Mouse (Mus musculus) left cerebral cortex, postnatal 14 days (tissue): ENCODE measurements around the gene Bcdin3d. TPM values are rescaled to one million over a fixed set of nuclear protein-coding genes. Genes with fewer than 3 reads are reported as not detected.
A peak's percentile ranks its signal among the peaks of the same experiment; 100 is the strongest.

Experiments used
- DNase-seq, 2 experiments: peaks; one replicate each; pipeline ENCODE4 v3.0.0; 2021 to 2022; ENCODE audit warnings: low spot score in 2 of 2, mixed read lengths in 1 of 2
- intact Hi-C: fragments of 180-260 bp; cut with DNase I; formaldehyde crosslinking; loops from one replicate; pipeline ENCODE4 v1.15.1; 2025
- long read RNA-seq, 2 experiments: library from polyadenylated mRNA; stranded (forward); transcript quantifications; one replicate each; pipeline ENCODE4 v2.0.0; 2021
- total RNA-seq, 2 experiments: library from RNA; stranded (reverse); gene quantifications; 2 replicates each; pipeline ENCODE4 v1.2.3; 2021

Bcdin3d gene
- 1 to 10 TPM; 4.7 to 4.8 TPM for total RNA-seq
- long read RNA-seq, experiment 1, full-length matches to known transcripts, result 5 of 5 reads
- long read RNA-seq, experiment 1, partial matches to known transcripts, result 0 of 5 reads
- long read RNA-seq, experiment 1, other reads (novel, unspliced or antisense), result 0 of 5 reads
- long read RNA-seq, experiment 2, partial matches to known transcripts, result 0 of 4 reads
- long read RNA-seq, experiment 2, other reads (novel, unspliced or antisense), result 0 of 4 reads

GRCm38 (mm10) chr15:99474576-99474926, at the start of gene Bcdin3d:
Gene Bcdin3d, minus strand, starts transcription at chr15:99474730.
- intact Hi-C loops, result loop anchor here (5.0 kb wide), 1 partner anchor 157 kb away; no protein-coding TSS in a partner anchor
- DNase-seq, result peak; percentile 76 to 87

GRCm38 (mm10) chr15:99520306-99520705, 45.8 kb upstream of the Bcdin3d start:
- intact Hi-C loops, result no loop called here
- DNase-seq, result no peak

- intact Hi-C loops, result no loop called here
Observed at GRCm38 (mm10) chr15:99519626-99520025, 45.1 kb upstream of the Bcdin3d start.

GRCm38 (mm10) chr15:99517715-99518114, 43.2 kb upstream of the Bcdin3d start:
- DNase-seq, result no peak

More at GRCm38 (mm10) chr15:99519626-99520025, 45.1 kb upstream of the Bcdin3d start:
- no peak for DNase-seq

GRCm38 (mm10) chr15:99516715-99517114, 42.2 kb upstream of the Bcdin3d start:
- DNase-seq, result no peak
- intact Hi-C loops, result no loop called here

More at GRCm38 (mm10) chr15:99517715-99518114, 43.2 kb upstream of the Bcdin3d start:
- intact Hi-C loops, result no loop called here

- no peak for DNase-seq
- intact Hi-C loops, result no loop called here
Observed at GRCm38 (mm10) chr15:99511797-99512525, 37.4 kb upstream of the Bcdin3d start.

GRCm38 (mm10) chr15:99510621-99511020, 36.1 kb upstream of the Bcdin3d start:
- intact Hi-C loops, result no loop called here
- no peak for DNase-seq

GRCm38 (mm10) chr15:99509840-99510239, 35.3 kb upstream of the Bcdin3d start:
- intact Hi-C loops, result no loop called here
- no peak for DNase-seq

GRCm38 (mm10) chr15:99505324-99506095, 31.0 kb upstream of the Bcdin3d start:
- intact Hi-C loops, result no loop called here
- no peak for DNase-seq

- intact Hi-C loops, result no loop called here
- DNase-seq, result no peak
Observed at GRCm38 (mm10) chr15:99503256-99503655, 28.7 kb upstream of the Bcdin3d start.

GRCm38 (mm10) chr15:99502311-99502831, 27.8 kb upstream of the Bcdin3d start:
- intact Hi-C loops, result no loop called here

GRCm38 (mm10) chr15:99501292-99502260, 27.0 kb upstream of the Bcdin3d start:
- DNase-seq, result peak; percentile 42 to 66
- intact Hi-C loops, result no loop called here

More at GRCm38 (mm10) chr15:99502311-99502831, 27.8 kb upstream of the Bcdin3d start:
- DNase-seq, result no peak

- intact Hi-C loops, result no loop called here
- no peak for DNase-seq
Observed at GRCm38 (mm10) chr15:99500320-99500719, 25.8 kb upstream of the Bcdin3d start.

- intact Hi-C loops, result loop anchor here (5.0 kb wide), 4 partner anchors 78 to 188 kb away; partner anchors contain the start of genes Aqp2 and Aqp5
- DNase-seq, result no peak
Observed at GRCm38 (mm10) chr15:99499726-99500125, 25.2 kb upstream of the Bcdin3d start.

- DNase-seq, result no peak
- intact Hi-C loops, result loop anchor here (5.0 kb wide), 4 partner anchors 79 to 189 kb away; partner anchors contain the start of genes Aqp2 and Aqp5
Observed at GRCm38 (mm10) chr15:99498781-99499180, 24.3 kb upstream of the Bcdin3d start.

- intact Hi-C loops, result loop anchor here (5.0 kb wide), 4 partner anchors 79 to 189 kb away; partner anchors contain the start of genes Aqp2 and Aqp5
- no peak for DNase-seq
Observed at GRCm38 (mm10) chr15:99498356-99498755, 23.8 kb upstream of the Bcdin3d start.

GRCm38 (mm10) chr15:99497527-99498242, 23.2 kb upstream of the Bcdin3d start:
- intact Hi-C loops, result loop anchor here (5.0 kb wide), 4 partner anchors 80 to 190 kb away; partner anchors contain the start of genes Aqp2 and Aqp5
- peak; percentile 57 to 67 for DNase-seq

GRCm38 (mm10) chr15:99497061-99497460, 22.5 kb upstream of the Bcdin3d start:
- DNase-seq, result peak; percentile 74 to 83
- intact Hi-C loops, result loop anchor here (5.0 kb wide), 4 partner anchors 80 to 190 kb away; partner anchors contain the start of genes Aqp2 and Aqp5
